Mouse (Mus musculus) heart, adult 18-20 months (tissue): ENCODE measurements at regions not wholly inside any gene's neighbourhood (a gene's known extent, or its start where the extent isn't known, plus 50 kb on each side); places are given as distances from the start of the nearest gene placed in this dataset.

Experiments
- DNase-seq, 2 experiments: peaks; one replicate each; pipeline ENCODE4 v3.0.0; 2021 to 2022; ENCODE audit warnings: mixed read lengths in 1 of 2

GRCm38 (mm10) chr12:51118781-51119180 is 229.1 kb upstream of the G2e3 start:
- DNase-seq: no peak

DNA sequence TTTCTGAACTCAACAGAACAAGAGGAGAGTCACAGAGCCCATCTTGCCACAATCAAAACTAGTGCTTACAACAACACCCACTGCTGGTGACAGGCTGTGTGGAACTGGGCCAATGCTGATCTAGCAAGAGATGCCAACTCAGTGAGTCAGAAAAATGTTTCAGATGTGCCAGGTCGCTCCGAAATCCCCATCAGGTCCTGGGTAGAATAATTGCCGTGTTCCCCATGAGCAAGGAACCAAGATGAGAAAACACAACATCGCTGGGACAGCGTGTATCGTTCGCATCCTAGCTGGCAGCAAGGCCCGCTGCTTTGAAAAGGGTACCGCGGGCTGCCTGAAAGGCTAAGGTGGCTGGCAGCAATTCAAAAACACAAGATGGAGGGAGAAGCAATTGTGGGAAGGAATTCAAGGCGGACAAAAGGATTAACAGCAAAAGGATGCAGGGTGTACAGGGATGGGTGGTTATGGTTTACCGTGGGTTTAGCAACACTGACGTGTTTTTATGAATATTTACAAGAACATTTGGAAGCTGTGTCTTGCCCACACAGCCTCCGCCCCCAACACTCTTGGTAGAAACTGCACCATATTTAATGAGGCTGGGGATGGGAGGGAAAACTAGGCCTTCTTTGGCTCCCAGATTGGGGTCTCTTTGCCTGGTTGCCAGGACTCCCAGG is 229.7 kb upstream of the G2e3 start:
- peak; percentile 14 to 32 for DNase-seq

DNA sequence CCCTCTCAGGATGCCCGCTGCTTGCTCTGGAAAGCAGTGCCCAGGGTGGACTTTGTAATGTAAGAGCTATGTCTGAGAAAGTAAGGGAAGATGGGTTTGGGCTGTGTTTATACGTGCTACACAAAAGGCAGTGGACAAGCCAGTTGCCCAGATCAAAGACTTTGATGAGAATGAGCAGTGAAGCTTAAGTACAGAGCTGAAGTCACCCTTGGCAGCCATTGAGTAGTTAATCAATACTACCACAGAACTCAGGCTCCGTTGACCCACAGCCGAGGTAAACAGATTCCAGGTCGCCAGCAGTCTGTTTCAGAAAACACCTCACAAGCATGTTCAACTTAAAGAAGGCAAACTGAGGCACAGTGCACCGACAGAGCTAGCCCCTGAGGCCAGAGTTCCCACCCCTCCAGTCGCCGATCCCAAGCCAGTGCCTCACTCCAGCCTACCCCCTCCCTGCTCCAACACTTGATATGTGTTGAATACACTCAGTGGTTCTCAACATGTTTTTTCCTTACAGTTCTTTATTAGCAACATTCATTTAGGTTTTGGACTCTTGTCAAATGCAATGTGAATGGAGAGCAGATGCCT is 230.3 kb upstream of the G2e3 start:
- no peak for DNase-seq

GRCm38 (mm10) chr12:51111811-51112210 is 236.1 kb upstream of the G2e3 start:
- no peak for DNase-seq

DNA sequence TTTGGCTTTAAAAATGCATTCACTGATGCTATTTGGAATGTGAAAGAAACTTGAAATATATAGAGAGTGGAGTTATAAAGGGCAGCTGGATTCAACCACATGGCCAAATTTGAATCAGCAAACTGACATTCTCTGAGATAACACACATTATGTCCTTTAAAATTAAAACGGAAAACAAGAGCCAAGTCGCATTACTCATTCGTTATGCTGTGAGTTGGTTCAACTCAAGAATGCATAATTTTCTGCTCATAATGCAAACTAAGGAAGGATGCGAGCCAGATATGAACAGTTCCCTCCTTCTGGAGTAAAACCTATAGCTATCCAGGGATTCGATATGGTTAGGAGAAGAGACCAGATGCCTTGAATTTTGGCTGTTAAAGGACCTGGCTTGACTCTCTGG is 239.8 kb upstream of the G2e3 start:
- no peak for DNase-seq

DNA sequence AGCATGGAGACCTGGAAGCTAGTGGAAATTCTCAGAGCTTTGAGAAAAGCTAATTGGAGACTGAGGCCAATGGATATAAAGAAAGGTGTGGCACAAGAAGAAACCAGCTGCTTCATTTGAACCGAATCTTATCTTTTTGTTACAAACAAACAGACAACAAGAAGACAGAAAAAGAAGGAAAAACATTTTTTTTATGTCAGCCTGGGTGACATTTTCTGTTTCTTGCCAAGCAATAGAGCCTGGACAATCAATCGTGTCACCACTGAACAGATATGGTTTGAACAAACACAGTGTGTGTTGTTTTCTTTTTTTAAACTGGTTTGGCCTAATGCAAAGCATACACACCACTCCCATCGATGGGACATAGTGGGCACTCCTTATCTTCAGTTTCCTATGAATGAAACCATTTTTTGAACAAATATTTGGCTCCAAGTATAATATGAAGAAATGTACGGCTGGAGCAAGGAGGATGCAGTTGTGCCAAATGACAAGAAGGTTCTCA is 244.3 kb upstream of the G2e3 start:
- DNase-seq: no peak

DNA sequence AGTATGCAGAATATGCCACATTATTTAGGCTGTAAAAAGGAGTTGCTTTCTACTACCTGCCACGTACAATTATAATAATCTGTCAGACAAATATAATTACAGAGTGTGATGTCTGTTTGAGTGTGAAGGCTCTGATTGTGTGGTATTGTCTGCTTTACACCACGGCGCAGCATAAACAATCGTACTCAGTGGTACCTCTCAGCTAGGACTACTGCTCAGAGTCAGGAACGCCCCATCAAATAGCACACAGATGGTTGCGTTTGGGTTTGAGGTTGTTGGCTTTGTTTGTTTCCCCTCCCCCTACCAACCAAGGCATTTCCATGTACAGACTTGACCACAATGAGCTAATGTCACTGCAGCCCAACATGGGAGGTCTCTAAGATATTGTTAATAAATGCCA is 246.2 kb upstream of the G2e3 start:
- DNase-seq: no peak

DNA sequence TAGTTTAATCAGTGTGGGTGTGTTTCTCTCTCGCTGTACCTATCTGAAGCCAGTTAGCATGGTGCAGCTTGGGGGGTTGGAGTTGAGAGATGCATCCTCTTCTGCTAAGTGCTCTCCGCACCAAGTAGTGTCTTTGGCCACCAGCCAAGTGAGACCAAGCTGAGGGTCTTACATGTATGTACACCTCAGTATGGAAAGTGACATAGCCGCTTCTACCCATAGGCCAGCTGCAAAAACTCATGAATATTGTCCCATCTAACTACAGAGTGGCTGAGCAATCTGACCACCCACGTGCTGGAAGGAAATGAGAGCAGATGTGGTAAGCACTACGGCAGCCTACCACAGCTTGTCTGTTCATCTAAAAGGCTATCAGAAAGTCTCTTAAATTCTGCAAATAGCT is 247.0 kb upstream of the G2e3 start:
- DNase-seq: no peak

GRCm38 (mm10) chr12:51095974-51096373 is 251.9 kb upstream of the G2e3 start:
- DNase-seq: no peak

DNA sequence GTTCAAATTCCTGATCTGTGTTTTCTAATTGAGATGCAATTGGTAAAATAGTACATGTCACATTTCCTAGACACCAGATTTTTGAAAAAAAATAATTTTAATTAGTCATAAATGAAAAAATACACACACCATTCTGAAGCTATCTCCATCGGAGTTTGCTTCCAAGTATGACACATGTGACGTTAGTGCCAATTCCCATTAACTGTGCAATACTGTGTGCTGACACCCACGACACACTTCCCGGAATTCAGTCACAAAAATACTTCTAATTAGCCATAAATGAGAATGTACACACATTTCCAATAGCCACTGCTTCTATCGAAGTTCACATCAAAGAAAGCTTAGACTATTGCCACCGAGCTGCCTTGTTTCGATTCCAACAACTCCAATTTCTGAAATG is 258.5 kb upstream of the G2e3 start:
- no peak for DNase-seq

DNA sequence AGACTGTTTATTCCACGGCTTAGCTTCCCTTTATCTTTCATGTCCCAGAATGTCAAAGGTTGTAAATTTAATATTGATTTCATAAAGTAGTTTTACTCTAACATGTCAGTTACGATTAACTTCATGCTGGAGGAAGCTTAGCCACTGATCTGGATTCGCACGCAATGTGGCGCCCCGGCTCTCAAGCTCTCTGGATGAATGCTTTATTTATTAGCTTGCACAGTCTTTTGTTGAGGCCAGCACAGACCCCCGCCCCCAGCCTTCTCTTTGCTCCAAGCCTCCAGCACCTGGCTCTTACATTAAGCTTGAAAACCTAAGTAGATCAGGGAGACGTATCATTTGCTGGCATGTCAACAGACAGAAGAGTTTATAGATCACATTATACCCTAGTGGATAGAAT is 266.1 kb upstream of the G2e3 start:
- DNase-seq: no peak

- DNase-seq: no peak
Measured at GRCm38 (mm10) chr12:51073503-51073902, 274.4 kb upstream of the G2e3 start.

- DNase-seq: no peak
Measured at GRCm38 (mm10) chr12:51060931-51061330, 286.9 kb upstream of the G2e3 start.

DNA sequence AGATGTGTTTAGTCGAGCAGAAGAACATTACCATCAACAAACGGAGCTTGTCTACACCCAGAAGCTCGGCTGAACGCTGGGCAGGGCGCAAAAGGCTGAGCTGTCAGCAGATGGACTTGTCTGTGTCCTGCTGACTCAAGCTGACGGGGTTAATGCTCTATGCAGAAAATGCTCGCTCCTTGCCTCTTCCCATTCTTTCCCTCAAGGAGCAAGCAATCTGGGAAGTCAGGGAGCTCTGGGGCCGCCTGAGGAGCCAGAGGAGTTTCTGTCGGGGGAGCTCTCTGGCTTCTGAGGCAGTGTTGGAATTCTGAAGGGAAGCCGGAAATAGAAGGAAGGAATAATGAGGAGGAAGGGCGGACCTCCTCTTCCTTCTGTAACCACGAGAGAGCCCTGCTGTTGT is 289.3 kb upstream of the G2e3 start:
- peak; percentile 3 to 18 for DNase-seq

DNA sequence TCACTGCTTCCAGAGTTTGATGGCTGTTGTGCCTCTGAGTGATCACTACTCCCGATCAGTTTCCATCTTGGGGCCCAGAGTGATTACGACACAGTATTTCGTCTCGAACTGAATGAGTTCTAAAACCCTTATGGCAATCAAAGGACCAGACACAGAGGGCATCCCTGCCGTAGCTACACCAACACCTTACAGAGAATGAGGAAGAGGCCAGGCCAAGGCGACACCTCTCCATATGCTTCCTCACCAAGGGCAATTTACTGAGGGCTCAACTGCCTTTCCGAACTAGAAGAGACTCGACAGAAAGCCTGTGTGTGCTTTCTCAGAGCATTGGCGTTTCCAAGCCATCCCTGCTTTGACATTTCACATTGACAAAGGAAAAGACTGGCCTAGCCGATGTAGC is 289.8 kb upstream of the G2e3 start:
- DNase-seq: no peak

- DNase-seq: no peak
Measured at GRCm38 (mm10) chr12:51047116-51047515, 300.7 kb upstream of the G2e3 start.

GRCm38 (mm10) chr12:51045437-51045836 is 302.4 kb upstream of the G2e3 start:
- no peak for DNase-seq

DNA sequence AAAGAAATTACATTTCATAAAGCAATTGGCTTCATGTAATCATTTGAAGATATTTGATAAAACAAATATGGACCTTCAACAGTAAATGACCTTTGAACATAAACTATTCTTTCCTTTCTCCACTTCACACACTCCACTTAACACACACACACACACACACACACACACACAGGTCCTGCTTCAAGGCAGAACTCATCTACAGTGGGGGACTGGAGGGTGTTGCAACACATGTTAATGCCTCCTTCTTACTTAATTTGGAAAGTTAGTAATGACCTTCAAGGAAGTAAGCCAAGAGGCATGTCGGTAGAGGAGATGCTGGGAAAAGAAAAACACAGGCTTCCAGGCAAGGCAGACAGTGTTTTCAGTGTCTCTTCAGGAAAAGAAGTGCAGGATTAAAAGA is 302.8 kb upstream of the G2e3 start:
- DNase-seq: no peak

- DNase-seq: no peak
Measured at GRCm38 (mm10) chr12:51032193-51032592, 315.7 kb upstream of the G2e3 start.

GRCm38 (mm10) chr12:51028601-51029174 is 319.2 kb upstream of the G2e3 start:
- no peak for DNase-seq

GRCm38 (mm10) chr12:51026046-51026445 is 321.8 kb upstream of the G2e3 start:
- no peak for DNase-seq

GRCm38 (mm10) chr12:51025531-51025930 is 322.3 kb upstream of the G2e3 start:
- no peak for DNase-seq

- DNase-seq: no peak
Measured at GRCm38 (mm10) chr12:51024057-51024743, 323.7 kb upstream of the G2e3 start.
